Mouse (Mus musculus): ENCODE measurements around the gene Itpa. TPM values are rescaled to one million over a fixed set of nuclear protein-coding genes. Genes with fewer than 3 reads are reported as not detected.
"Not testable (repeated sequence)": the region's sequence is repeated elsewhere in the genome, so short reads cannot be mapped to it uniquely, and the experiment has no call there.

Itpa gene
- polyA plus RNA-seq, 1 experiment from 2014 or later, result 31.2 TPM

DNA sequence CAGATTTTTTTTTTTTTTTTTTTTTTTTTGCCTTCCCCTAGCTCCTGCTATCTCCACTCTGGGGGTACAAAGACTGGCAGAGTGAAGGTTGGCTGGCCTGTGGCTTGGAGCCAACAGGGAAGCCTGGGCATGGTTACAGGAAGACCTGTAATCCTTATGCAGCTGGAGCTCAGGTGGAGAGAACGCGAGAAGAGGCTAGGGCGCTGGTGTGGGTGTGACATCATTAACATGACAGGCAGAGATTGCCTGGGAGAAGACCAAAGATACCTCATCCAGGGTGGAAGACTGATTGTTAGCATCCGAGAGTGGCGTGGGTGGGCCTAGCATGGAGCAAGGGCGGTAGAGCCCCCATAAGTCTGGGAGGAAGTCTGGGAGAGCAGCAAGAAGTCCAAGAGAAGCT is 28.1 kb upstream of the Itpa start:
- Histone ChIP-seq H3K4me1 (ENCODE audit: insufficient read depth) (peaks cover 18% of the 10 kb centered on the region), H3K4me3 (ENCODE audit: low read depth, low read length) (no peak overlapping the region), H3K9me3 (ENCODE audit: low read length) (no peaks in the 10 kb centered on the region), H3K27me3 (ENCODE audit: insufficient read depth, low read length) (peaks cover 33% of the 10 kb centered on the region), H3K27ac (ENCODE audit: low read depth) (no peak overlapping the region), H3K9ac (replicated peaks) (no peak overlapping the region), H3K4me2 (ENCODE audit: low read depth, low read length) (no peak overlapping the region), H3K36me3 (replicated peaks; ENCODE audit: insufficient read depth, low read length) (no peaks in the 10 kb centered on the region; the same call in 1 of the 2 replicates)
- TF ChIP-seq CTCF (IDR thresholded peaks at IDR 0.05; ENCODE audit: low read depth), result no peak
- TF ChIP-seq EP300 (IDR thresholded peaks at IDR 0.05; ENCODE audit: low read depth), result no peak
- DNase-seq (no peak), ATAC-seq (no peak)
- WGBS (ENCODE audit: insufficient replicate concordance), result 91% methylated on average over 6 of the region's 6 CpGs

DNA sequence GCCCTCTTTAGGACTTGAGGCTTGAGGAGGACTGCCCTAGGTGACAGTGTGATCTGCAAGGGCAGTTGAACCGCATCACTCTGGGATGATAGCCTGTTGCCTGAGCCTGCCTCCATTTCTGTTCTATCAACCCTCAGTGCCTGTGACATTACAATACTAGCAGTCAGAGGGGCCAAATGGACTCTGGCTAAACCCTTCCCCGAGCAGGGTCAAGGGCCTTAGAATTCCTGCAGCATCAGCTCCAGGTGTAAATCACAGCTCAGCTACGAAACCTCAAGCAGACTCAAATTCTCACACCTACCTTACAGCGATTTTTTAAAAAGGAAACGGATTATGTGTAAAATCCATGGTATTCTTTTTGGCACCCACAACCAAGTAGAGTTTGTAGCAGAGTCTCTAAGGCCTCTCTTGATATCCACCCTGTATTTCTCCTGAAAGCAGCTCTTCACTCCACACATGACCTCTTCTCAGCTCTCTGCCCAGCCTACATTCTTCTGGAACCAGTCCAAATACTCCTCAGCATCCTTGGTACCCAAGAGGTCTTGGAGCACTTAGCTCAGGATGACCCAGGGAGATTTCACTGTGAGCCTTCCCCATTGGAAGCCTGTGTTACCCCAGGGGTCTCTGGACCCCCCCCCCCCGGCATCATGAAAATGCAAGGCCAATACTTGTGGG is 25.9 kb upstream of the Itpa start:
- no peak overlapping the region for H3K4me3 ChIP-seq (ENCODE audit: low read depth, low read length)
- no peaks in the 10 kb centered on the region for H3K9me3 ChIP-seq (ENCODE audit: low read length)
- H3K4me2 ChIP-seq (ENCODE audit: low read depth, low read length), result peak overlapping the region; percentile 100; the same call in 1 of the 2 replicates
- TF ChIP-seq CTCF (IDR thresholded peaks at IDR 0.05; ENCODE audit: low read depth) (no peak), EP300 (IDR thresholded peaks at IDR 0.05; ENCODE audit: low read depth) (no peak)
- H3K36me3 ChIP-seq (replicated peaks; ENCODE audit: insufficient read depth, low read length), result no peaks in the 10 kb centered on the region; the same call in 1 of the 2 replicates
- 67% methylated on average over 6 of the region's 6 CpGs for WGBS (ENCODE audit: insufficient replicate concordance)
- peaks cover 16% of the 10 kb centered on the region for H3K4me1 ChIP-seq (ENCODE audit: insufficient read depth)
- no peak overlapping the region for H3K27ac ChIP-seq (ENCODE audit: low read depth)
- H3K9ac ChIP-seq (replicated peaks), result no peak overlapping the region
- H3K27me3 ChIP-seq (ENCODE audit: insufficient read depth, low read length), result peaks cover 11% of the 10 kb centered on the region
- ATAC-seq, result no peak
- DNase-seq, result no peak

DNA sequence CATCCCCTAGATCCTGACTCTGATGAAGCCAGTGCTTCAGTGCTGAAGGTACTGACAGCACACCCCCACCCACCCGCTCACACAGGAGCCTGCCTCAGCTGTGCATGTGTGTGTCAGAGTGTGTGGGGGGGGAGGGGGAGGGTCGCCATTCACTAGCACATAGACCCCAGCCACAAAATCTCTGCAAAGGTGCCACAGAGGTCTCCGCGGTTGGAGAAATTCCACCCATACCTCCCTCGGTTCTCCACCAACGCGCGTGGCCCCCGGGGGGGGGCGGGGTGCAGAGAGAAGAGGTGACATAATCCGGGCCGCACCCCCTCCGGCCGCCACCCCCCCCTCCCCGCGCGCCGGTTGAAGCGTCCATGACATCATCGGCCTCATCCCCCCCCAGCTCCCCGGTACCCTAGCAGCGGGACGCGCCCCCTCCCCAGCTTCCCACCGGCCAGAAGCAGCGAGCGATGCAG is 25.2 kb upstream of the Itpa start:
- H3K27me3 ChIP-seq (ENCODE audit: insufficient read depth, low read length), result peaks cover 5% of the 10 kb centered on the region; the same call in 1 of the 2 replicates

DNA sequence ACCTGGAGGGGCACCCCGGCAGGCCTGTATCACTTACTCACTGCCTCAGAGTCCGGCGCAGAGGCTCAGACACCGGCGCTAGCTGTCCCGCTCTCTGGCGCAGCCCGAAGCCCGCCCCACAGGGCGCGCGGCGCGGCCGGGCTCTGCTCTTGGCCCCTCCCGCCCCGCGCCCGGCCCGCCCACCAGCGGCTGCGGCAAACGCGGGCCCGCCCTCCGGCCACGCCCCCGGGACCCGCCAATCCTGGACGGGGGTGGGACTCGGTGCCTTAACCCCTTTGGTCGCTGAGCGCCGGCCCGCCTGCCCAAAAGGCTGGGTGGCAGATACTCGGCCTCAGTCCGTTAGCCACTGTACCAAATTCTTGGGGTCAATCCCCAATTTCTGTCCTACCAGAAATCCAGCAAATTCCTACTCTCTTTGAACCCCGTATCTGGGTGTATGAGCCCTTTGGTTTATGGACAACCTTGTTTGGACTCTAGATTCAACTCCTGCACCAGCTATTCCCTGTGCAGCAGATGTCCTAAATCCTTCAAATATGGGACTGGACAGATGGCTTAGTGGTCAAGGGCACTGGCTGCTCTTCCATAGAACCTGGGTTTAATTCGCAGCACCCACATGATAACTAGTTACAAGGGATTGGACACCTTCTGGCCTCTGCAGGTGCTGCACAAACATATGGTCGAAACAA is 24.6 kb upstream of the Itpa start, which contains the start of gene Lzts3:
Gene Lzts3, minus strand, starts transcription at position 120 of the 686 bp plus-strand sequence.
- H3K27ac ChIP-seq (ENCODE audit: low read depth), result peak within 1 kb of the TSS; percentile 74
- peak; percentile 96 for ATAC-seq
- peak within 1 kb of the TSS; percentile 72 for H3K4me3 ChIP-seq (ENCODE audit: low read depth, low read length)
- H3K4me1 ChIP-seq (ENCODE audit: insufficient read depth), result peaks cover 16% of the 10 kb centered on the region
- H3K4me2 ChIP-seq (ENCODE audit: low read depth, low read length), result peak within 1 kb of the TSS; percentile 100
- 4% methylated on average over 35 of the region's 40 CpGs for WGBS (ENCODE audit: insufficient replicate concordance)
- peak; percentile 96 for DNase-seq
- TF ChIP-seq EP300 (IDR thresholded peaks at IDR 0.05; ENCODE audit: low read depth) (no peak), CTCF (IDR thresholded peaks at IDR 0.05; ENCODE audit: low read depth) (no peak)
- H3K27me3 ChIP-seq (ENCODE audit: insufficient read depth, low read length), result peaks cover 3% of the 10 kb centered on the region; the same call in 1 of the 2 replicates
- H3K36me3 ChIP-seq (replicated peaks; ENCODE audit: insufficient read depth, low read length), result no peaks in the 10 kb centered on the region
- peak within 1 kb of the TSS; percentile 70 for H3K9ac ChIP-seq (replicated peaks)
- H3K9me3 ChIP-seq (ENCODE audit: low read length), result no peaks in the 10 kb centered on the region

More for the DNA sequence above, 25.2 kb upstream of the Itpa start:
- TF ChIP-seq EP300 (IDR thresholded peaks at IDR 0.05; ENCODE audit: low read depth) (no peak), CTCF (IDR thresholded peaks at IDR 0.05; ENCODE audit: low read depth) (no peak)
- H3K9ac ChIP-seq (replicated peaks), result peak overlapping the region; percentile 70
- H3K4me1 ChIP-seq (ENCODE audit: insufficient read depth), result peaks cover 16% of the 10 kb centered on the region
- peak overlapping the region; percentile 72 for H3K4me3 ChIP-seq (ENCODE audit: low read depth, low read length)
- no peaks in the 10 kb centered on the region for H3K36me3 ChIP-seq (replicated peaks; ENCODE audit: insufficient read depth, low read length)
- peak overlapping the region; percentile 100 for H3K4me2 ChIP-seq (ENCODE audit: low read depth, low read length)
- under 1% methylated on average over 19 of the region's 27 CpGs for WGBS (ENCODE audit: insufficient replicate concordance)
- ATAC-seq (peak; percentile 40), DNase-seq (no peak)
- peak overlapping the region; percentile 74 for H3K27ac ChIP-seq (ENCODE audit: low read depth)
- no peaks in the 10 kb centered on the region for H3K9me3 ChIP-seq (ENCODE audit: low read length)

DNA sequence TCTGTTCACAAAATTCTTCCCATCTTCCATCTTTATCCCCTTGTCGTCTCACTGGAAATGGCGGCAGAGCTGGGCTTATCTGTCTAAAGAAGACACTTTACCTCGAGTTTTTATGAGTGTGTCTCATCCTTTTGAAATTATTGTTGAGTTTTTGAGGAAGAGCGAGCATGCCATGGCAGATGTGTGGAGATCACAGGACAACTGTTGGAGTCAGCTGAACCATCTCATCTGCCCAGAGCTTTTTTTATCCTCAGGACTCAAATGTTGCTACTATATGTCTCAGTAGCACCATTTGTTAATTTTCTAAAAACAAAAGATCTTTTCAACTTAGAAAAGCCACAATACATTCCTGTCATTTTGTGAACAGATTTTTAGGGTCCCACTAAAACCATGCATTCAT is 22.2 kb upstream of the Itpa start:
- no peak overlapping the region for H3K9ac ChIP-seq (replicated peaks)
- WGBS (ENCODE audit: insufficient replicate concordance), result 77% methylated on average over 4 of the region's 4 CpGs
- 0 out of 2 replicates have a peak, but pooled peaks cover under 1% of the 10 kb centered on the region for H3K36me3 ChIP-seq (replicated peaks; ENCODE audit: insufficient read depth, low read length)
- H3K27me3 ChIP-seq (ENCODE audit: insufficient read depth, low read length), result no peaks in the 10 kb centered on the region
- no peak overlapping the region for H3K4me2 ChIP-seq (ENCODE audit: low read depth, low read length)
- DNase-seq (no peak), ATAC-seq (no peak)
- no peaks in the 10 kb centered on the region for H3K9me3 ChIP-seq (ENCODE audit: low read length)
- H3K4me3 ChIP-seq (ENCODE audit: low read depth, low read length), result no peak overlapping the region
- no peak overlapping the region for H3K27ac ChIP-seq (ENCODE audit: low read depth)
- H3K4me1 ChIP-seq (ENCODE audit: insufficient read depth), result peaks cover 11% of the 10 kb centered on the region
- TF ChIP-seq EP300 (IDR thresholded peaks at IDR 0.05; ENCODE audit: low read depth) (no peak), CTCF (IDR thresholded peaks at IDR 0.05; ENCODE audit: low read depth) (no peak)

DNA sequence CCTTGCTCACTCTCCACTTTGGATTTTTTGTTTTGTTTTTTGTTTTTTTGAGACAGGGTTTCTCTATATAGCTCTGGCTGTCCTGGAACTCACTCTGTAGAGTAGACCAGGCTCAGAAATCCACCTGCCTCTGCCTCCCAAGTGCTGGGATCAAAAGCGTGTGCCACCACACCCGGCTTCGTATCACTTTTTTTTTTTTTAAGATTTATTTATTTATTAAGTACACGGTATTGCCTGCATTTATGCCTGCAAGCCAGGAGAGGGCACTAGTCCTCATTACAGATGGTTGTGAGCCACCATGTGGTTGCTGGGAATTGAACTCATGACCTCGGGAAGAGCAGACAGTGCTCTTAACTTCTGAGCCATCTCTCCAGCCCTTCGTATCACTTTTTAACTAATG is 18.4 kb upstream of the Itpa start:
- not testable (repeated sequence) for H3K9me3 ChIP-seq (ENCODE audit: low read length); H3K4me1 ChIP-seq (ENCODE audit: insufficient read depth); H3K9ac ChIP-seq (replicated peaks); H3K27ac ChIP-seq (ENCODE audit: low read depth); H3K27me3 ChIP-seq (ENCODE audit: insufficient read depth, low read length); H3K4me3 ChIP-seq (ENCODE audit: low read depth, low read length); ATAC-seq; H3K4me2 ChIP-seq (ENCODE audit: low read depth, low read length); DNase-seq
- WGBS (ENCODE audit: insufficient replicate concordance), result 76% methylated on average over 6 of the region's 6 CpGs
- TF ChIP-seq CTCF (IDR thresholded peaks at IDR 0.05; ENCODE audit: low read depth), result peak; percentile 18; the same call in 1 of the 2 replicates
- H3K36me3 ChIP-seq (replicated peaks; ENCODE audit: insufficient read depth, low read length), result peaks cover 16% of the 10 kb centered on the region

Data from liver, postnatal 0 days (tissue).